In genomic region chr2:165349466-165349865, GRCm38 (mm10) we compare ENCODE assay signal across 10 mouse cellular contexts. TPM values are rescaled to one million over a fixed set of nuclear protein-coding genes. Genes with fewer than 3 reads are reported as not detected.
DNase-seq lines count a peak whose midpoint lies in the region; ATAC-seq and TF ChIP-seq lines count a peak whose summit lies in the region.
"Had no signal": no experiment of that assay in that cellular context is flagged by ENCODE, and none has a peak within 500 bp of the region (broad histone marks: within the 10 kb centered on the region; RNA-seq: fewer than 3 reads in every experiment).

No protein-coding gene starts in this region.

- ATAC-seq in lung, embryonic 14.5 days (ENCODE audit: insufficient read depth), result no peak
- ATAC-seq in hindbrain, embryonic 11.5 days (ENCODE audit: low FRiP score), result no peak
- ATAC-seq in neural tube, embryonic 13.5 days (ENCODE audit: low read depth), result peak; percentile 85; the same call in 1 of the 2 replicates

- 21% methylated on average over 8 of the region's 8 CpGs for WGBS in lung, embryonic 14.5 days
- WGBS in hindbrain, embryonic 11.5 days, result 28% methylated on average over 8 of the region's 8 CpGs
- WGBS in neural tube, embryonic 13.5 days, result 17% methylated on average over 8 of the region's 8 CpGs

- no peak overlapping the region for H3K4me3 ChIP-seq in lung, embryonic 14.5 days (ENCODE audit: low read depth, low read length)
- no peak overlapping the region for H3K4me3 ChIP-seq in hindbrain, embryonic 11.5 days (ENCODE audit: low read depth, low read length)
- no peak overlapping the region for H3K4me3 ChIP-seq in neural tube, embryonic 13.5 days

- no peak overlapping the region for H3K4me2 ChIP-seq in lung, embryonic 14.5 days
- H3K4me2 ChIP-seq in hindbrain, embryonic 11.5 days (replicated peaks; ENCODE audit: low read depth, low read length), result no peak overlapping the region
- no peak overlapping the region for H3K4me2 ChIP-seq in neural tube, embryonic 13.5 days

- H3K9ac ChIP-seq in lung, embryonic 14.5 days, result no peak overlapping the region
- no peak overlapping the region for H3K9ac ChIP-seq in hindbrain, embryonic 11.5 days (ENCODE audit: low read depth, low read length)
- peak overlapping the region; percentile 47; the same call in 1 of the 2 replicates for H3K9ac ChIP-seq in neural tube, embryonic 13.5 days

- no peaks in the 10 kb centered on the region for H3K4me1 ChIP-seq in lung, embryonic 14.5 days (ENCODE audit: insufficient read depth)
- no peaks in the 10 kb centered on the region for H3K4me1 ChIP-seq in hindbrain, embryonic 11.5 days (replicated peaks; ENCODE audit: control insufficient read depth, insufficient read depth, low read length)
- H3K4me1 ChIP-seq in neural tube, embryonic 13.5 days (replicated peaks), result peaks cover 7% of the 10 kb centered on the region

- H3K27me3 ChIP-seq in lung, embryonic 14.5 days (ENCODE audit: insufficient read depth, low read length), result no peaks in the 10 kb centered on the region
- H3K27me3 ChIP-seq in hindbrain, embryonic 11.5 days (ENCODE audit: control insufficient read depth, insufficient read depth, low read length), result no peaks in the 10 kb centered on the region
- no peaks in the 10 kb centered on the region for H3K27me3 ChIP-seq in neural tube, embryonic 13.5 days

- peak; percentile 65 for TF ChIP-seq CTCF in lung, embryonic 14.5 days (IDR thresholded peaks at IDR 0.05; ENCODE audit: low read depth)

- H3K36me3 ChIP-seq in lung, embryonic 14.5 days (ENCODE audit: insufficient read depth), result no peaks in the 10 kb centered on the region
- no peaks in the 10 kb centered on the region for H3K36me3 ChIP-seq in hindbrain, embryonic 11.5 days (ENCODE audit: control insufficient read depth, insufficient read depth, low read length)
- H3K36me3 ChIP-seq in neural tube, embryonic 13.5 days, result peaks cover 30% of the 10 kb centered on the region

- H3K9me3 ChIP-seq in lung, embryonic 14.5 days (ENCODE audit: low read depth, low read length), result peaks cover 12% of the 10 kb centered on the region; the same call in 1 of the 2 replicates
- peaks cover 4% of the 10 kb centered on the region for H3K9me3 ChIP-seq in hindbrain, embryonic 11.5 days (ENCODE audit: control insufficient read depth, low read length)
- H3K9me3 ChIP-seq in neural tube, embryonic 13.5 days, result peaks cover 22% of the 10 kb centered on the region

- DNase-seq in cerebellum, adult 18-20 months, result peak; percentile 57 to 58
- DNase-seq in cerebellum, adult 9-11 months, result no peak
- DNase-seq in lung, embryonic 14.5 days, result peak; percentile 78
- DNase-seq in lung, postnatal 25 days (ENCODE audit: low spot score), result no peak
- peak; percentile 62 for DNase-seq in hindbrain, embryonic 11.5 days (ENCODE audit: low spot score)
- DNase-seq in spleen, postnatal 4 days (ENCODE audit: low spot score in 2 of 2), result no peak
- no peak for DNase-seq in adipocyte (ENCODE audit: low spot score)

- no peak overlapping the region for H3K27ac ChIP-seq in lung, embryonic 14.5 days (ENCODE audit: low read depth)
- H3K27ac ChIP-seq in hindbrain, embryonic 11.5 days (ENCODE audit: low read depth, low read length), result no peak overlapping the region
- H3K27ac ChIP-seq in neural tube, embryonic 13.5 days (replicated peaks), result 0 out of 2 replicates have a peak overlapping the region, but pooled peaks have one; percentile 18

RNA-seq across cellular contexts. Expression of gene Zfp663, which starts 19.1 kb away (rescaled TPM):
- polyA plus RNA-seq in lung, embryonic 14.5 days (2014; fragmentation: Nextera tagmentation; extraction: Ambion mirVana), result 0.96 and 1.1 TPM in 2 replicates
- 7.0 and 7.6 TPM in 2 replicates for polyA plus RNA-seq in hindbrain, embryonic 11.5 days (2014; fragmentation: Nextera tagmentation; extraction: Ambion mirVana)
- 6.9 and 7.5 TPM in 2 replicates for polyA plus RNA-seq in neural tube, embryonic 13.5 days (2015; fragmentation: Nextera tagmentation; extraction: Ambion mirVana)
- polyA plus RNA-seq: gonadal fat pad, adult 2 months; liver, adult 2 months had no signal

RNA-seq across cellular contexts. Expression of gene Elmo2, which starts 23.2 kb away (rescaled TPM):
- polyA plus RNA-seq in lung, embryonic 14.5 days (2014; fragmentation: Nextera tagmentation; extraction: Ambion mirVana), result 79.2 and 82.2 TPM in 2 replicates
- polyA plus RNA-seq in hindbrain, embryonic 11.5 days (2014; fragmentation: Nextera tagmentation; extraction: Ambion mirVana), result 76.7 and 78.5 TPM in 2 replicates
- polyA plus RNA-seq in neural tube, embryonic 13.5 days (2015; fragmentation: Nextera tagmentation; extraction: Ambion mirVana), result 89.8 and 95.7 TPM in 2 replicates

RNA-seq across cellular contexts. Expression of gene Zfp334, which starts 38.6 kb away (rescaled TPM):
- polyA plus RNA-seq in lung, embryonic 14.5 days (2014; fragmentation: Nextera tagmentation; extraction: Ambion mirVana), result 10.9 and 12.0 TPM in 2 replicates
- polyA plus RNA-seq in hindbrain, embryonic 11.5 days (2014; fragmentation: Nextera tagmentation; extraction: Ambion mirVana), result 19.6 and 21.2 TPM in 2 replicates
- 10.4 and 12.2 TPM in 2 replicates for polyA plus RNA-seq in neural tube, embryonic 13.5 days (2015; fragmentation: Nextera tagmentation; extraction: Ambion mirVana)

RNA-seq across cellular contexts. Expression of gene Ocstamp, which starts 50.7 kb away (rescaled TPM):
- polyA plus RNA-seq in lung, embryonic 14.5 days (2014; fragmentation: Nextera tagmentation; extraction: Ambion mirVana), result not detected in 2 replicates
- 0.06 TPM in 1 of 2 replicates, not detected in the other for polyA plus RNA-seq in hindbrain, embryonic 11.5 days (2014; fragmentation: Nextera tagmentation; extraction: Ambion mirVana)
- polyA plus RNA-seq in neural tube, embryonic 13.5 days (2015; fragmentation: Nextera tagmentation; extraction: Ambion mirVana), result 0.06 and 0.08 TPM in 2 replicates

Comparison
In these comparisons a context has a peak if more than half of its experiments do, and no peak if none do; other contexts are left out.
1. DNase-seq: peak in cerebellum, adult 18-20 months (2 of 2), lung, embryonic 14.5 days (single experiment) and hindbrain, embryonic 11.5 days (single experiment); none in cerebellum, adult 9-11 months (single experiment), lung, postnatal 25 days (single experiment), spleen, postnatal 4 days (0 of 2) and adipocyte (single experiment).